7 mouse cellular contexts compared by ENCODE assay signal in the genomic region with DNA sequence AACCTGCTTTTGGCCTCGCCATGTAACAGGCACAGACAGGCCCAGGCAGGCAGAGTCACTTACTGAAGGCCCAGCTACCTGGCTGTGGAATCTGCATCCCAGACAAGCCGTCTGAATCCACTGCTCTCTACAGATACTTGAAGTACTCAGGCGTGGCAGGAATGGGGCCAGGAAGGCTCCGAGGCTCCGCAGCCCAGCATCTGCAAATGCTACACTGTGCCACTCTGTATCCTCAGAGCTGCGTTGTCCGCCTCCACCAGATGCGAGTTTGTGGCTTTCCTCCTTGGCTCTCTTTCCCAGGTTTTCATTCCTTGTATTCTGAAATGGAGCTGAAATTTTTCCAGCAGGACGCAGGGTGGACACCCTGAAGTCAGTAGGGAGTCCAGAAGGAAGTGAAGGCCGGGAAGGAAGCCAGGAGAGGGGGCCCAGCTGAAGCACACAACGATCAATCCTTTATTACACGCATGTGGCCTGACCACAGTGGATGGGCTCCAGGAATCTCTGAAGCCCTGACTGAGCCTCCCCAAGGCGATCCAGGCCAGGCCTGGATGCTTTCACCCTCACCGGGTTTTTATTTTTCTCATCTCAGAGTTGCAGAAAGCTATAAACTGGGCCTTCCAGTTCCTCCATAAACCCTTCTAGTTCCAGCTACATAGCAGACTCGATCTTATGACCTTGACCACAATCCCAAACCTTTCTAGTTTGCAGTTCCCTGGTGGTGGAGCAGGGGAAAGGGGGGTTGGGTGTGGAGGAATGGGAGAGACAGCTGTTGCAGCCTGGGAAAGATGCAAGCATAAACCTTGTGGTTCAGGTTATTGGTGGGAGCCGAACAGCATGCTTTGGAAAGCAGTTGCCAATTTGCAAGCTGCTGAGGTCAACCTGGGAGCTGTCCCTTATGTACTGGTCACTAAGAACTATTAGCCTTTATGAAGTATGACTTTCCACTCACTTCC. TPM values are rescaled to one million over a fixed set of nuclear protein-coding genes. Genes with fewer than 3 reads are reported as not detected.
DNase-seq lines count a peak whose midpoint lies in the region; ATAC-seq lines count a peak whose summit lies in the region.

No protein-coding gene starts in this region.

- peak; percentile 98 for DNase-seq in NIH3T3 (ENCODE audit: low read depth)
- peak; percentile 95 for DNase-seq in embryonic facial prominence, embryonic 14.5 days (ENCODE audit: low spot score)
- DNase-seq in kidney, postnatal 25 days, result peak; percentile 66 to 73
- no peak for DNase-seq in layer of hippocampus, postnatal 14 days (ENCODE audit: low spot score in 2 of 2)
- no peak for DNase-seq in natural killer cell, adult 2 months (ENCODE audit: low spot score in 2 of 2)
- DNase-seq in left cerebral cortex, adult 11 months (ENCODE audit: low spot score), result no peak

- WGBS in embryonic facial prominence, embryonic 14.5 days, result 27% methylated on average over 16 of the region's 16 CpGs
- WGBS in heart, embryonic 12.5 days, result 71% methylated on average over 16 of the region's 16 CpGs

- no peaks in the 10 kb centered on the region for H3K36me3 ChIP-seq in embryonic facial prominence, embryonic 14.5 days (ENCODE audit: control insufficient read depth, insufficient read depth, low read length)
- no peaks in the 10 kb centered on the region for H3K36me3 ChIP-seq in heart, embryonic 12.5 days

- H3K4me1 ChIP-seq in embryonic facial prominence, embryonic 14.5 days (ENCODE audit: control insufficient read depth, insufficient read depth, low read length), result peaks cover 48% of the 10 kb centered on the region
- H3K4me1 ChIP-seq in heart, embryonic 12.5 days (replicated peaks), result peaks cover 42% of the 10 kb centered on the region

- H3K9ac ChIP-seq in embryonic facial prominence, embryonic 14.5 days (ENCODE audit: low read depth, low read length), result peak overlapping the region; percentile 20; the same call in 1 of the 2 replicates
- no peak overlapping the region for H3K9ac ChIP-seq in heart, embryonic 12.5 days

- no peak overlapping the region for H3K4me3 ChIP-seq in embryonic facial prominence, embryonic 14.5 days (ENCODE audit: low read depth, low read length)
- H3K4me3 ChIP-seq in heart, embryonic 12.5 days, result no peak overlapping the region

- no peaks in the 10 kb centered on the region for H3K27me3 ChIP-seq in embryonic facial prominence, embryonic 14.5 days (replicated peaks; ENCODE audit: control insufficient read depth, insufficient read depth, low read length)
- no peaks in the 10 kb centered on the region for H3K27me3 ChIP-seq in heart, embryonic 12.5 days (replicated peaks)

- H3K9me3 ChIP-seq in embryonic facial prominence, embryonic 14.5 days (ENCODE audit: control insufficient read depth, low read length), result no peaks in the 10 kb centered on the region
- no peaks in the 10 kb centered on the region; the same call in 1 of the 2 replicates for H3K9me3 ChIP-seq in heart, embryonic 12.5 days (replicated peaks)

- peak overlapping the region; percentile 18; the same call in 1 of the 2 replicates for H3K4me2 ChIP-seq in embryonic facial prominence, embryonic 14.5 days (ENCODE audit: low read depth, low read length)
- no peak overlapping the region for H3K4me2 ChIP-seq in heart, embryonic 12.5 days

- ATAC-seq in embryonic facial prominence, embryonic 14.5 days (ENCODE audit: low read depth), result peak; percentile 81
- no peak for ATAC-seq in heart, embryonic 12.5 days (ENCODE audit: insufficient number of reproducible peaks, low FRiP score)

- peak overlapping the region; percentile 92 for H3K27ac ChIP-seq in embryonic facial prominence, embryonic 14.5 days (replicated peaks; ENCODE audit: low read depth, low read length)
- 0 out of 2 replicates have a peak overlapping the region, but pooled peaks have one; percentile 29 for H3K27ac ChIP-seq in heart, embryonic 12.5 days (ENCODE audit: poor library complexity, severe bottlenecking)

RNA-seq across cellular contexts. Expression of a gene that starts 27.5 kb away (rescaled TPM):
- 9.3 and 10.4 TPM in 2 replicates for polyA plus RNA-seq in embryonic facial prominence, embryonic 14.5 days (2014; fragmentation: Nextera tagmentation; extraction: Ambion mirVana)
- polyA plus RNA-seq in heart, embryonic 12.5 days (2016; fragmentation: Nextera tagmentation; extraction: Ambion mirVana), result 6.7 and 10.2 TPM in 2 replicates
- total RNA-seq in layer of hippocampus, postnatal 14 days (2021), result 1 to 10 TPM; 1.2 to 2.3 TPM

RNA-seq across cellular contexts. Expression of a gene that starts 57.1 kb away (rescaled TPM):
- polyA plus RNA-seq in embryonic facial prominence, embryonic 14.5 days (2014; fragmentation: Nextera tagmentation; extraction: Ambion mirVana), result 49.7 and 61.7 TPM in 2 replicates
- 18.1 and 18.8 TPM in 2 replicates for polyA plus RNA-seq in heart, embryonic 12.5 days (2016; fragmentation: Nextera tagmentation; extraction: Ambion mirVana)
- 10 to 100 TPM; 23.5 to 23.6 TPM for total RNA-seq in layer of hippocampus, postnatal 14 days (2021)

Comparison
In these comparisons a context has a peak if more than half of its experiments do, and no peak if none do; other contexts are left out.
1. DNase-seq: peak in NIH3T3 (single experiment), embryonic facial prominence, embryonic 14.5 days (single experiment) and kidney, postnatal 25 days (2 of 2); none in layer of hippocampus, postnatal 14 days (0 of 2), natural killer cell, adult 2 months (0 of 2) and left cerebral cortex, adult 11 months (single experiment).